Mouse (Mus musculus) lung, adult 2 months (tissue): ENCODE data around the gene Cygb.

Experiments
- CTCF ChIP-seq: fragments of 200-500 bp; IDR thresholded peaks from 2 replicates; pipeline ENCODE4 v1.5.1; 2011; ENCODE audit warnings: mild to moderate bottlenecking, low read length, control low read depth; ENCODE audit not compliant: insufficient read depth
- POLR2A ChIP-seq: fragments of 200-500 bp; IDR thresholded peaks from 2 replicates; pipeline ENCODE4 v1.6.1; 2011; ENCODE audit warnings: low read depth, mild to moderate bottlenecking, control low read depth, low read length, borderline replicate concordance; ENCODE audit errors: extremely low read depth

- no peak for TF ChIP-seq POLR2A
- TF ChIP-seq CTCF = no peak
These were observed 42.2 kb downstream of the Cygb start for GRCm38 (mm10) chr11:116611883-116612282.
